Mouse (Mus musculus) layer of hippocampus, adult 9-10 months (tissue): ENCODE results near the gene Lgr4.

Source experiments
- DNase-seq: peaks from one replicate; pipeline ENCODE4 v3.0.0; 2022; ENCODE audit warnings: low spot score

The Lgr4 gene

GRCm38 (mm10) chr2:109977322-109977721 lies 59.9 kb downstream of the Lgr4 start:
- no peak for DNase-seq

GRCm38 (mm10) chr2:109979209-109979608 lies 61.8 kb downstream of the Lgr4 start:
- no peak for DNase-seq

- no peak for DNase-seq
These were observed 66.0 kb downstream of the Lgr4 start for GRCm38 (mm10) chr2:109983435-109983834.

GRCm38 (mm10) chr2:109984930-109985329 lies 67.5 kb downstream of the Lgr4 start:
- DNase-seq, result no peak

- DNase-seq, result no peak
These were observed 68.1 kb downstream of the Lgr4 start for GRCm38 (mm10) chr2:109985560-109985959.

GRCm38 (mm10) chr2:109986036-109986785 lies 68.8 kb downstream of the Lgr4 start:
- no peak for DNase-seq

- DNase-seq, result no peak
These were observed 70.5 kb downstream of the Lgr4 start for GRCm38 (mm10) chr2:109987946-109988345.

GRCm38 (mm10) chr2:109989196-109989595 lies 71.7 kb downstream of the Lgr4 start:
- DNase-seq, result no peak

- no peak for DNase-seq
These were observed 72.4 kb downstream of the Lgr4 start for GRCm38 (mm10) chr2:109989679-109990473.

GRCm38 (mm10) chr2:109991754-109992153 lies 74.3 kb downstream of the Lgr4 start:
- DNase-seq, result no peak

GRCm38 (mm10) chr2:109992448-109993073 lies 75.1 kb downstream of the Lgr4 start:
- no peak for DNase-seq

GRCm38 (mm10) chr2:109993404-109993803 lies 76.0 kb downstream of the Lgr4 start:
- no peak for DNase-seq

- no peak for DNase-seq
These were observed 77.6 kb downstream of the Lgr4 start for GRCm38 (mm10) chr2:109995061-109995460.

GRCm38 (mm10) chr2:109996411-109996810 lies 79.0 kb downstream of the Lgr4 start:
- DNase-seq, result no peak

- no peak for DNase-seq
These were observed 87.2 kb downstream of the Lgr4 start for GRCm38 (mm10) chr2:110004668-110005067.

GRCm38 (mm10) chr2:110005164-110005563 lies 87.7 kb downstream of the Lgr4 start:
- DNase-seq, result peak; percentile 29

- no peak for DNase-seq
These were observed 88.3 kb downstream of the Lgr4 start for GRCm38 (mm10) chr2:110005596-110006239.

GRCm38 (mm10) chr2:110007423-110008267 lies 90.2 kb downstream of the Lgr4 start:
- no peak for DNase-seq

GRCm38 (mm10) chr2:110009449-110009848 lies 92.0 kb downstream of the Lgr4 start:
- no peak for DNase-seq

- no peak for DNase-seq
These were observed 94.8 kb downstream of the Lgr4 start for GRCm38 (mm10) chr2:110012184-110012725.

- no peak for DNase-seq
These were observed 99.6 kb downstream of the Lgr4 start for GRCm38 (mm10) chr2:110017087-110017486.
